Mouse (Mus musculus): Measurements from ENCODE around the gene Dgkb. TPM values are rescaled to one million over a fixed set of nuclear protein-coding genes. Genes with fewer than 3 reads are reported as not detected.

Dgkb gene
- polyA plus RNA-seq, 1 experiment = 44.2 TPM

DNA sequence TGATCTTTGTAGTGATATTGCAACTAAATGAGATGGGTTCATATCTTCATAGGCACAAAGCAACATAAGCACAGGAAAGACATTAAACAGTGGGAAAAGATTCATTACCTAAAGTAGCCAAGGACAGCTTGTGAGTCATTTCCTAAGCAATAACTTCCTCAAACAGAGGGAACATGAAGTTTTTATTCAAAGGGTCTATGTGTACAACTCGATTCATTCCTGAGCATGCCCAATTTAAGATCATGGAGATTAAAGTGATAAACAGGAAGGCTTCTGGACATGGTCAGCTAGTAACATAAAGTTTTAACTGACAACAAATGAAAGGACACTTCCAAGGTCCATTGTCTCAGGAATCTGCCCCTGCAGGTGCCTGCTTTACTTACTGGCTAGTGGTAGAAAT lies 167.8 kb downstream of the Dgkb start:
- Histone ChIP-seq H3K4me3 (ENCODE audit: insufficient read depth, low read length) (no peak overlapping the region), H3K4me1 (ENCODE audit: control insufficient read depth, insufficient read depth, low read length) (no peaks in the 10 kb centered on the region; the same call in 1 of the 2 replicates), H3K27ac (ENCODE audit: insufficient read depth, low read length) (no peak overlapping the region)
- no peak for TF ChIP-seq POLR2A (IDR thresholded peaks at IDR 0.05; ENCODE audit: extremely low read depth, insufficient read depth, low read length)
- TF ChIP-seq CTCF (IDR thresholded peaks at IDR 0.05; ENCODE audit: extremely low read depth, insufficient read depth, low read length) = no peak

- peak overlapping the region; percentile 35; the same call in 1 of the 2 replicates for H3K27ac ChIP-seq (ENCODE audit: insufficient read depth, low read length)
- TF ChIP-seq POLR2A (IDR thresholded peaks at IDR 0.05; ENCODE audit: extremely low read depth, insufficient read depth, low read length) (no peak), CTCF (IDR thresholded peaks at IDR 0.05; ENCODE audit: extremely low read depth, insufficient read depth, low read length) (no peak)
- no peaks in the 10 kb centered on the region; the same call in 1 of the 2 replicates for H3K4me1 ChIP-seq (ENCODE audit: control insufficient read depth, insufficient read depth, low read length)
- no peak overlapping the region for H3K4me3 ChIP-seq (ENCODE audit: insufficient read depth, low read length)
Measured at GRCm38 (mm10) chr12:37988066-37988591, 170.6 kb downstream of the Dgkb start.

DNA sequence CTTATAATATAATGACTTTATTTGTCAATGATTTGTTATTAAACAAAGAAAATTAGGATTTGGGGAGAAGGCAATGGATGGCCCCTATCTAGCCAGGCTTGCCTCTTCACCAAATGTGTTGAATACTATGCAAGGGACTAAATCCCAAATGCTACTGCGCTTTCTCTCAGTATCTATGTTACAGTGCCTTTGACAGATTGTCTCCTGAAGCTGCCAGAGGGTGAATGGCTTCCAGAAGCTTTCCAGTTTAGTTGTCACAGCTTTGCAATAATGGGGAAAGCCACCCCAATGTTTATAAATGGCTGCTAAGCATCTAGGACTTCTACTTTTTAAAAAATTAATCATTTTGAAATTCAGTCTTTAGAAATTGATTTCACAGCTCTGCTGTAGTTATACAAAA lies 175.7 kb downstream of the Dgkb start:
- Histone ChIP-seq H3K27ac (ENCODE audit: insufficient read depth, low read length) (no peak overlapping the region), H3K4me3 (ENCODE audit: insufficient read depth, low read length) (no peak overlapping the region), H3K4me1 (ENCODE audit: control insufficient read depth, insufficient read depth, low read length) (no peaks in the 10 kb centered on the region)
- TF ChIP-seq CTCF (IDR thresholded peaks at IDR 0.05; ENCODE audit: extremely low read depth, insufficient read depth, low read length) (no peak), POLR2A (IDR thresholded peaks at IDR 0.05; ENCODE audit: extremely low read depth, insufficient read depth, low read length) (no peak)

DNA sequence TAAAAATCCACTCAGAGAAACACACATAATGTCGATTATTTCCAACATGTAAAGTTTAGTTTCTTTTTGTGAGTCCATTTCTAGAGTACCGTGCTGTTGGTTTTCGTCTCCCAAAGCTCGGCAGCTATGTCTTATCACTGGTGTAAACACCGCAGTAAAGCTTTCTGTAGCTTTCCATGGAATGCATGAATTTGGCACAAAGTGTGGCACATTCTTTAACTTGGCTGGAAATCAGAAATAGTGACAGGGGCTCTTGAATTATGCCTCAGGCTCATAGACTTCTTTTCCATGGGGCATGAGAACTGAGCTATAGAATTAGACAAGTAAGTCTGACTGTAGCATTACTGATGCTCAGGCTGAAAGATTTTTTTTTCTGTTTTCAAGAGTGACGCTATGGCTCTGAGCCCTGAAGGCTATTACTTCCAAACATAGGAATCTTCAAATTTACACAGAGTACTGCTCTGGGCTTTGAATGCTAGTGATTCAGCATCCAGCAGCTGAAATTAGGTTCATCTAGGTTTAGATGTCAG lies 179.0 kb downstream of the Dgkb start:
- TF ChIP-seq POLR2A (IDR thresholded peaks at IDR 0.05; ENCODE audit: extremely low read depth, insufficient read depth, low read length) = no peak
- TF ChIP-seq CTCF (IDR thresholded peaks at IDR 0.05; ENCODE audit: extremely low read depth, insufficient read depth, low read length) = no peak
- no peak overlapping the region for H3K4me3 ChIP-seq (ENCODE audit: insufficient read depth, low read length)
- H3K27ac ChIP-seq (ENCODE audit: insufficient read depth, low read length) = no peak overlapping the region
- H3K4me1 ChIP-seq (ENCODE audit: control insufficient read depth, insufficient read depth, low read length) = no peaks in the 10 kb centered on the region

GRCm38 (mm10) chr12:38017674-38018073 lies 200.1 kb downstream of the Dgkb start:
- TF ChIP-seq POLR2A (IDR thresholded peaks at IDR 0.05; ENCODE audit: extremely low read depth, insufficient read depth, low read length) (no peak), CTCF (IDR thresholded peaks at IDR 0.05; ENCODE audit: extremely low read depth, insufficient read depth, low read length) (no peak)
- H3K4me1 ChIP-seq (ENCODE audit: control insufficient read depth, insufficient read depth, low read length) = no peaks in the 10 kb centered on the region; the same call in 1 of the 2 replicates
- H3K4me3 ChIP-seq (ENCODE audit: insufficient read depth, low read length) = no peak overlapping the region
- no peak overlapping the region for H3K27ac ChIP-seq (ENCODE audit: insufficient read depth, low read length)

DNA sequence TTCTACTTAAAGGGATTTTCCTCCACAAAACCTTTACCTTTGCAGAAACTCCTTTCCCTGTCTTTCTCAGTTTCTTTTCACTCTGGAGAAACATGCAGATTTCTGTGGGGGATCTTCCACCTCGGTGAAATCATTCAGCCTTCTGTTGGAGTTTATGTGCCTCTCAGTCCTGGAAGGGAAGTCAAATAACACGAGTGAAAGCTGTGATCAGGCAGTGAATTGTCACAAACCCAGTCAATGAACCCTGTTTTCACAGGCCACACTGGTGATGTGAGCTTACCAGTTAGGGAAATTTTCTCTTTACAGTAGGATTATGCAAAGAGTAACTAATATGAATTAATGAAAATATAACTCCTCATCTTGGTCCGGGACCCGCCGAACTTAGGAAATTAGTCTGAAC lies 229.7 kb downstream of the Dgkb start:
- no peak overlapping the region for H3K4me3 ChIP-seq (ENCODE audit: insufficient read depth, low read length)
- no peak overlapping the region for H3K27ac ChIP-seq (ENCODE audit: insufficient read depth, low read length)
- TF ChIP-seq POLR2A (IDR thresholded peaks at IDR 0.05; ENCODE audit: extremely low read depth, insufficient read depth, low read length) (no peak), CTCF (IDR thresholded peaks at IDR 0.05; ENCODE audit: extremely low read depth, insufficient read depth, low read length) (no peak)
- H3K4me1 ChIP-seq (ENCODE audit: control insufficient read depth, insufficient read depth, low read length) = no peaks in the 10 kb centered on the region

DNA sequence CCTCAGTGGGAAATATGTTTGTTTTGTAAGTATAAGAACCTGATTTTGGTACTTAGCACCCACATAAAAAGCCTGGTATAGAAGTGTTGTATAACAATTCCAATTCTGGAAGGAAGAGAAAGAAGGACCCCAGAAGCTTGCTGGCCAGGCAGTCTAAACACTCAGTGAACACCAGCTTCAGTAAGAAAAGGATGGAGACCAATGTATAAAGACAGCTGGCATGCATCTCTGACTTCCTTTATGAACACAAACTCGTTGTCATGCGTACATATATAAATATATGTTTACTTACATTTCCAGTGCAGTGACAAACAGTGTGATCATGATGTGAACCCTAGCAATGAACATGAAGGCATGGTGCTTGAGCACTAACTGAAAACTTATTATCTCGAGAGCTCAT lies 270.7 kb downstream of the Dgkb start:
- H3K27ac ChIP-seq (ENCODE audit: insufficient read depth, low read length) = no peak overlapping the region
- no peak for TF ChIP-seq POLR2A (IDR thresholded peaks at IDR 0.05; ENCODE audit: extremely low read depth, insufficient read depth, low read length)
- TF ChIP-seq CTCF (IDR thresholded peaks at IDR 0.05; ENCODE audit: extremely low read depth, insufficient read depth, low read length) = no peak

DNA sequence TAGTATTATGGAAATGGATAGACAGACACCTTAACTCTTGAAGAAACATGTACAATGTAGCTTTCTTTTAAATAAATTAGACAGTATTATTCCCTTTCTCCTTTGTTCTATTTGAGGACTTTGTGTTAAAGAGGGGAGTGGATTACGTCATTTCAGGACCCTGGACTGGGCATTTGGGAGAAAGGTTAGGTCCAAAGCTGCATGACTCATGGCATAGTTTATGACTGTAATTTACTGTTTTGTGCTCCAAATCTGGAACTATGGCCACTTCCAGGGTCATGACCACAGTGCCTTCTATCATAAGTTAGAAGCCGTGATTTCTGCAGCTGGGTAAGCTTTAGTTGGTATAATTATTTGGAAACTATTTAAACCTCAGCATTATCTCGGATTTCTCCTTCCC lies 294.4 kb downstream of the Dgkb start:
- no peak for TF ChIP-seq POLR2A (IDR thresholded peaks at IDR 0.05; ENCODE audit: extremely low read depth, insufficient read depth, low read length)
- no peak for TF ChIP-seq CTCF (IDR thresholded peaks at IDR 0.05; ENCODE audit: extremely low read depth, insufficient read depth, low read length)
- Histone ChIP-seq H3K4me3 (ENCODE audit: insufficient read depth, low read length) (no peak overlapping the region), H3K27ac (ENCODE audit: insufficient read depth, low read length) (no peak overlapping the region), H3K4me1 (ENCODE audit: control insufficient read depth, insufficient read depth, low read length) (no peaks in the 10 kb centered on the region)

More for the DNA sequence above, 270.7 kb downstream of the Dgkb start:
- H3K4me1 ChIP-seq (ENCODE audit: control insufficient read depth, insufficient read depth, low read length) = no peaks in the 10 kb centered on the region
- no peak overlapping the region for H3K4me3 ChIP-seq (ENCODE audit: insufficient read depth, low read length)

DNA sequence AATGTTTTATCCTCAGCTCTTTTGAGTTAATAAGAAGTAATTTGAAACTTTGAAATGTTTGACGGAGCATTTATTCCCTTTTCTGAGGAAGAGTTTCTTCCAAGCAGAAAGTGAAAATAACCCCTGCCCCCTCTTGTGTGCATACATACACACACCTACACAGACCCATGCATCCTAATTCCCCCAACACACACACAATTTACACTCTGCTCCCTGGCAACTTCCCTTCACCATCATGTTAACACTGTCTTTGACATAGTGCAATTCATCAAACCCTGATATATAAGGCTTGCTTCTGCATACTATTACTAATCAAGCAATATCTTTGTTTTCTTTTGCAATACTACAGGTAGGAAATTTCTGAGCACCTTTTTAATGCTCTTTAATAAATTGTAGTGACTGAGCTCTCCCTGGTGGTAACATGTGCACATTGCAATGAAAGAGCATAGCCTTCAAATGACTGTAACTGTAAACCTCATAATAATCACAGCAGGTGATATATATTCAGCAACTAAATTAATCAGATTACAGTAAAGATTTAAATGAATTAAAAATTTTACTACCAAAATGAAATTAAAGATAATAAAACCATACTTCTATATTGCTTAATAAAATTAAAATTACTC lies 297.6 kb downstream of the Dgkb start:
- Histone ChIP-seq H3K27ac (ENCODE audit: insufficient read depth, low read length) (no peak overlapping the region), H3K4me1 (ENCODE audit: control insufficient read depth, insufficient read depth, low read length) (no peaks in the 10 kb centered on the region), H3K4me3 (ENCODE audit: insufficient read depth, low read length) (no peak overlapping the region)
- TF ChIP-seq POLR2A (IDR thresholded peaks at IDR 0.05; ENCODE audit: extremely low read depth, insufficient read depth, low read length) = no peak
- no peak for TF ChIP-seq CTCF (IDR thresholded peaks at IDR 0.05; ENCODE audit: extremely low read depth, insufficient read depth, low read length)

GRCm38 (mm10) chr12:38123524-38123923 lies 306.0 kb downstream of the Dgkb start:
- no peaks in the 10 kb centered on the region for H3K4me1 ChIP-seq (ENCODE audit: control insufficient read depth, insufficient read depth, low read length)
- H3K27ac ChIP-seq (ENCODE audit: insufficient read depth, low read length) = no peak overlapping the region
- TF ChIP-seq POLR2A (IDR thresholded peaks at IDR 0.05; ENCODE audit: extremely low read depth, insufficient read depth, low read length) = no peak
- peak; percentile 37; the same call in 1 of the 2 replicates for TF ChIP-seq CTCF (IDR thresholded peaks at IDR 0.05; ENCODE audit: extremely low read depth, insufficient read depth, low read length)
- no peak overlapping the region for H3K4me3 ChIP-seq (ENCODE audit: insufficient read depth, low read length)
